Comparison of ENCODE assay signal across 9 mouse cellular contexts in the genomic region with DNA sequence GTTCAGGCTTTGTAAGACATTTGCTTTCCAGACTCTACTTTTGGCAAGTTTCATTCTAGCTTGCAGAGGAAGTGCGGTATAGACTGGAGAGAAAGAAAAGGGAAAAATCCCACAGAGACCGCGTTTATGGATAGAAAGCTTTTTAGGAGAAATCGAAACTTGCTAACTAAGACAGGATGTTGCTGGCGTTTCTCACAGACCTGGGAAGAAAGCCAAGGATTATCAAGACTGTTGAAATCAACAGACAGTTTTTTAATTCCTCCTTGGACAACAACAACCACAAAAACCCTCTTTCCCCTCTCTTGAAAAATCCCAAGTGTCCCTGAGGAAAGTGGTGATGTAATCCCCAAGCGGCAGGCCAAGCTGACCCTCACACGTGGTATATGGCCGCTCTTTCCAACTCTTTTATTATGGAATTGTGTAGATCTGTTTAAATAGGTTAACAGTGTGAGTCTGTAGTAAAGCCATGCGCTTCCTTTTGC. TPM values are rescaled to one million over a fixed set of nuclear protein-coding genes. Genes with fewer than 3 reads are reported as not detected.
DNase-seq lines count a peak whose midpoint lies in the region; ATAC-seq and TF ChIP-seq lines count a peak whose summit lies in the region.
"Had no signal": no experiment of that assay in that cellular context is flagged by ENCODE, and none has a peak within 500 bp of the region (broad histone marks: within the 10 kb centered on the region; RNA-seq: fewer than 3 reads in every experiment).

No protein-coding gene starts in this region.

- no peaks in the 10 kb centered on the region for H3K9me3 ChIP-seq in neural tube, embryonic 15.5 days (replicated peaks)
- no peaks in the 10 kb centered on the region for H3K9me3 ChIP-seq in intestine, postnatal 0 days (ENCODE audit: control insufficient read depth)

- H3K36me3 ChIP-seq in neural tube, embryonic 15.5 days, result no peaks in the 10 kb centered on the region
- H3K36me3 ChIP-seq in intestine, postnatal 0 days (ENCODE audit: control insufficient read depth, insufficient read depth), result no peaks in the 10 kb centered on the region

- intact Hi-C loops in left cerebral cortex, postnatal 36 days (cut with DNase I), result no loop called here

- no peak for TF ChIP-seq CTCF in intestine, postnatal 0 days (IDR thresholded peaks at IDR 0.05; ENCODE audit: low read depth)

- H3K9ac ChIP-seq in neural tube, embryonic 15.5 days (replicated peaks), result no peak overlapping the region
- no peak overlapping the region for H3K9ac ChIP-seq in intestine, postnatal 0 days (ENCODE audit: low read depth, low read length)

- no peak for ATAC-seq in neural tube, embryonic 15.5 days (ENCODE audit: low FRiP score)
- ATAC-seq in intestine, postnatal 0 days, result no peak

- 57% methylated on average over 9 of the region's 9 CpGs for WGBS in neural tube, embryonic 15.5 days
- WGBS in intestine, postnatal 0 days, result 51% methylated on average over 9 of the region's 9 CpGs

- H3K4me1 ChIP-seq in neural tube, embryonic 15.5 days, result no peaks in the 10 kb centered on the region
- H3K4me1 ChIP-seq in intestine, postnatal 0 days (replicated peaks; ENCODE audit: control insufficient read depth, insufficient read depth, low read length), result no peaks in the 10 kb centered on the region; the same call in 1 of the 2 replicates

- H3K4me2 ChIP-seq in neural tube, embryonic 15.5 days, result peak overlapping the region; percentile 15; the same call in 1 of the 2 replicates
- peak overlapping the region; percentile 38 for H3K4me2 ChIP-seq in intestine, postnatal 0 days (replicated peaks; ENCODE audit: low read depth)

- H3K27ac ChIP-seq in neural tube, embryonic 15.5 days (replicated peaks), result 0 out of 2 replicates have a peak overlapping the region, but pooled peaks have one; percentile 23
- peak overlapping the region; percentile 50 for H3K27ac ChIP-seq in intestine, postnatal 0 days (ENCODE audit: low read depth, low read length)

- no peaks in the 10 kb centered on the region for H3K27me3 ChIP-seq in neural tube, embryonic 15.5 days (replicated peaks)
- H3K27me3 ChIP-seq in intestine, postnatal 0 days (replicated peaks; ENCODE audit: control insufficient read depth, insufficient read depth, low read length), result no peaks in the 10 kb centered on the region

- no peak overlapping the region for H3K4me3 ChIP-seq in neural tube, embryonic 15.5 days (replicated peaks)
- H3K4me3 ChIP-seq in intestine, postnatal 0 days (ENCODE audit: low read depth, low read length), result peak overlapping the region; percentile 12; the same call in 1 of the 2 replicates

- no peak for DNase-seq in neural tube, embryonic 10.5 days (ENCODE audit: extremely low spot score, low spot score)
- peak; percentile 22 for DNase-seq in gastrocnemius, postnatal 10 days
- peak; percentile 67 for DNase-seq in lung, postnatal 10 days
- no peak for DNase-seq in B cell, adult 2 months
- DNase-seq in thymus, postnatal 0 days (ENCODE audit: low spot score), result no peak
- DNase-seq in left cerebral cortex, postnatal 36 days (ENCODE audit: low spot score in 2 of 2), result no peak

RNA-seq across cellular contexts. Expression of gene Art3, which starts 0.8 kb away (rescaled TPM):
- 9.5 and 10.6 TPM in 2 replicates for polyA plus RNA-seq in neural tube, embryonic 15.5 days (2015; fragmentation: Nextera tagmentation; extraction: Ambion mirVana)
- total RNA-seq in gastrocnemius, postnatal 10 days (2021), result 100 to 1,000 TPM; 327 to 371 TPM
- polyA plus RNA-seq in intestine, postnatal 0 days (2015; fragmentation: Nextera tagmentation; extraction: Ambion mirVana), result 12.7 and 13.5 TPM in 2 replicates
- 4.2 and 6.5 TPM in 2 replicates for polyA plus RNA-seq in thymus, postnatal 0 days (2015; fragmentation: Nextera tagmentation; extraction: Ambion mirVana)
- total RNA-seq in left cerebral cortex, postnatal 36 days (2021), result 1 to 10 TPM; 3.6 to 5.9 TPM

RNA-seq across cellular contexts. Expression of gene Cxcl9, which starts 4.5 kb away (rescaled TPM):
- polyA plus RNA-seq in neural tube, embryonic 15.5 days (2015; fragmentation: Nextera tagmentation; extraction: Ambion mirVana), result 0.15 TPM in 1 of 2 replicates, not detected in the other
- total RNA-seq in gastrocnemius, postnatal 10 days (2021), result 1 to 10 TPM; 3.7 to 5.3 TPM
- polyA plus RNA-seq in intestine, postnatal 0 days (2015; fragmentation: Nextera tagmentation; extraction: Ambion mirVana), result 0.05 and 0.18 TPM in 2 replicates
- polyA plus RNA-seq in thymus, postnatal 0 days (2015; fragmentation: Nextera tagmentation; extraction: Ambion mirVana), result 2.9 and 4.2 TPM in 2 replicates
- not detected for total RNA-seq in left cerebral cortex, postnatal 36 days (2021)
- polyA plus RNA-seq: limb, embryonic 11.5 days had no signal

RNA-seq across cellular contexts. Expression of gene Cxcl10, which starts 16.3 kb away (rescaled TPM):
- 0.18 and 10.9 TPM in 2 replicates for polyA plus RNA-seq in neural tube, embryonic 15.5 days (2015; fragmentation: Nextera tagmentation; extraction: Ambion mirVana)
- total RNA-seq in gastrocnemius, postnatal 10 days (2021), result under 1 TPM in 1 of 2 experiments, not detected in 1; 0.43 TPM
- polyA plus RNA-seq in intestine, postnatal 0 days (2015; fragmentation: Nextera tagmentation; extraction: Ambion mirVana), result 2.0 and 2.2 TPM in 2 replicates
- 96.0 and 127 TPM in 2 replicates for polyA plus RNA-seq in thymus, postnatal 0 days (2015; fragmentation: Nextera tagmentation; extraction: Ambion mirVana)
- under 1 TPM in 1 of 2 experiments, not detected in 1; 0.49 TPM for total RNA-seq in left cerebral cortex, postnatal 36 days (2021)

RNA-seq across cellular contexts. Expression of gene Sdad1, which starts 22.1 kb away (rescaled TPM):
- 27.8 and 34.8 TPM in 2 replicates for polyA plus RNA-seq in neural tube, embryonic 15.5 days (2015; fragmentation: Nextera tagmentation; extraction: Ambion mirVana)
- total RNA-seq in gastrocnemius, postnatal 10 days (2021), result 10 to 100 TPM; 20.3 to 20.8 TPM
- 15.8 and 17.3 TPM in 2 replicates for polyA plus RNA-seq in intestine, postnatal 0 days (2015; fragmentation: Nextera tagmentation; extraction: Ambion mirVana)
- 35.5 and 41.4 TPM in 2 replicates for polyA plus RNA-seq in thymus, postnatal 0 days (2015; fragmentation: Nextera tagmentation; extraction: Ambion mirVana)
- 10 to 100 TPM; 15.5 to 25.1 TPM for total RNA-seq in left cerebral cortex, postnatal 36 days (2021)

RNA-seq across cellular contexts. Expression of gene Naaa, which starts 54.4 kb away (rescaled TPM):
- 20.6 and 22.7 TPM in 2 replicates for polyA plus RNA-seq in neural tube, embryonic 15.5 days (2015; fragmentation: Nextera tagmentation; extraction: Ambion mirVana)
- total RNA-seq in gastrocnemius, postnatal 10 days (2021), result 10 to 100 TPM in 1 of 2 experiments, 1 to 10 TPM in 1; 8.9 to 11.7 TPM
- 19.8 and 22.4 TPM in 2 replicates for polyA plus RNA-seq in intestine, postnatal 0 days (2015; fragmentation: Nextera tagmentation; extraction: Ambion mirVana)
- 12.6 and 13.4 TPM in 2 replicates for polyA plus RNA-seq in thymus, postnatal 0 days (2015; fragmentation: Nextera tagmentation; extraction: Ambion mirVana)
- total RNA-seq in left cerebral cortex, postnatal 36 days (2021), result 10 to 100 TPM; 39.2 to 39.9 TPM

Comparison
In these comparisons a context has a peak if more than half of its experiments do, and no peak if none do; other contexts are left out.
1. DNase-seq: peak in gastrocnemius, postnatal 10 days (single experiment) and lung, postnatal 10 days (single experiment); none in neural tube, embryonic 10.5 days (single experiment), B cell, adult 2 months (0 of 2), thymus, postnatal 0 days (single experiment) and left cerebral cortex, postnatal 36 days (0 of 2).